Mouse (Mus musculus): ENCODE data around the gene Tas1r3.

The Tas1r3 gene

Small RNAs within 50 kb of the gene (microRNA-seq; reads per million reads assigned to microRNA genes)
- gene Gm22991: 0 reads per million in 2 experiments
